13 mouse cellular contexts compared by ENCODE assay signal in genomic region chr12:84201686-84202484, GRCm38 (mm10). TPM values are rescaled to one million over a fixed set of nuclear protein-coding genes. Genes with fewer than 3 reads are reported as not detected.
DNase-seq lines count a peak whose midpoint lies in the region; ATAC-seq and TF ChIP-seq lines count a peak whose summit lies in the region.
"Had no signal": no experiment of that assay in that cellular context is flagged by ENCODE, and none has a peak within 500 bp of the region (broad histone marks: within the 10 kb centered on the region; RNA-seq: fewer than 3 reads in every experiment).

No protein-coding gene starts in this region.

- no peaks in the 10 kb centered on the region for H3K9me3 ChIP-seq in E14TG2a.4 (ENCODE audit: low read length)
- H3K9me3 ChIP-seq: forebrain, embryonic 12.5 days had no signal

- peaks cover 100% of the 10 kb centered on the region for H3K4me1 ChIP-seq in E14TG2a.4 (replicated peaks; ENCODE audit: low read depth, low read length)

- H3K27me3 ChIP-seq in E14TG2a.4 (ENCODE audit: insufficient read depth, low read length) = no peaks in the 10 kb centered on the region
- H3K27me3 ChIP-seq: forebrain, embryonic 12.5 days; Patski had no signal

- peak; percentile 10 for DNase-seq in kidney, postnatal 14 days
- DNase-seq in kidney, adult 9 months = no peak
- no peak for DNase-seq in left cerebral cortex, adult 2 months (ENCODE audit: extremely low spot score in 1 of 2, low spot score in 2 of 2)
- no peak for DNase-seq in natural killer cell, adult 2 months (ENCODE audit: low spot score in 2 of 2)
- no peak for DNase-seq in cerebellum, adult 9-11 months
- DNase-seq: adrenal gland, postnatal 10 days; kidney, postnatal 36 days had no signal

- H3K27ac ChIP-seq in left cerebral cortex, adult 2 months = no peak overlapping the region
- H3K27ac ChIP-seq: forebrain, embryonic 12.5 days; hindbrain, embryonic 14.5 days had no signal

- TF ChIP-seq CTCF in E14TG2a.4 (conservative IDR thresholded peaks at IDR 0.05; ENCODE audit: low read length) = no peak
- no peak for TF ChIP-seq CTCF in left cerebral cortex, adult 2 months (IDR thresholded peaks at IDR 0.05)

- peak; percentile 67 for ATAC-seq in inflammation-experienced regulatory T-cells, adult 6 months
- ATAC-seq in neutrophil, adult 5-6 weeks (ENCODE audit: extremely low read depth, insufficient number of reproducible peaks, low FRiP score, poor library complexity, severe bottlenecking) = peak; percentile 28; the same call in 1 of the 2 replicates
- ATAC-seq: Patski had no signal

- H3K4me3 ChIP-seq in E14TG2a.4 (replicated peaks; ENCODE audit: low read length) = peak overlapping the region; percentile 66
- H3K4me3 ChIP-seq in left cerebral cortex, adult 2 months = no peak overlapping the region
- H3K4me3 ChIP-seq: forebrain, embryonic 12.5 days had no signal

- intact Hi-C loops in left cerebral cortex, adult 2 months (cut with DNase I) = no loop called here

- H3K36me3 ChIP-seq in E14TG2a.4 (ENCODE audit: insufficient read depth, low read length) = peaks cover 10% of the 10 kb centered on the region
- H3K36me3 ChIP-seq: forebrain, embryonic 12.5 days had no signal

RNA-seq across cellular contexts. Expression of gene Elmsan1, which starts 16.8 kb away (rescaled TPM):
- 1 to 10 TPM; 3.9 to 9.5 (median 7.2) TPM for polyA plus RNA-seq in inflammation-experienced regulatory T-cells, adult 6 months (2017; shearing (Covaris generic))
- total RNA-seq in neutrophil, adult 5-6 weeks (2017) = 79.1 and 84.4 TPM in 2 replicates
- 10 to 100 TPM; 16.6 to 22.8 TPM for total RNA-seq in left cerebral cortex, adult 2 months (2021)

RNA-seq across cellular contexts. Expression of gene Pnma1, which starts 53.6 kb away (rescaled TPM):
- polyA plus RNA-seq in inflammation-experienced regulatory T-cells, adult 6 months (2017; shearing (Covaris generic)) = under 1 TPM in 2 of 3 experiments, not detected in 1; 0.40 to 0.44 TPM
- total RNA-seq in neutrophil, adult 5-6 weeks (2017) = 6.6 and 8.0 TPM in 2 replicates
- 1 to 10 TPM; 4.8 to 5.1 TPM for total RNA-seq in left cerebral cortex, adult 2 months (2021)
